Mouse (Mus musculus): ENCODE results near the gene Gpr68. TPM values are rescaled to one million over a fixed set of nuclear protein-coding genes. Genes with fewer than 3 reads are reported as not detected.

Gene Gpr68
- polyA plus RNA-seq, 1 experiment = 5.4 TPM

DNA sequence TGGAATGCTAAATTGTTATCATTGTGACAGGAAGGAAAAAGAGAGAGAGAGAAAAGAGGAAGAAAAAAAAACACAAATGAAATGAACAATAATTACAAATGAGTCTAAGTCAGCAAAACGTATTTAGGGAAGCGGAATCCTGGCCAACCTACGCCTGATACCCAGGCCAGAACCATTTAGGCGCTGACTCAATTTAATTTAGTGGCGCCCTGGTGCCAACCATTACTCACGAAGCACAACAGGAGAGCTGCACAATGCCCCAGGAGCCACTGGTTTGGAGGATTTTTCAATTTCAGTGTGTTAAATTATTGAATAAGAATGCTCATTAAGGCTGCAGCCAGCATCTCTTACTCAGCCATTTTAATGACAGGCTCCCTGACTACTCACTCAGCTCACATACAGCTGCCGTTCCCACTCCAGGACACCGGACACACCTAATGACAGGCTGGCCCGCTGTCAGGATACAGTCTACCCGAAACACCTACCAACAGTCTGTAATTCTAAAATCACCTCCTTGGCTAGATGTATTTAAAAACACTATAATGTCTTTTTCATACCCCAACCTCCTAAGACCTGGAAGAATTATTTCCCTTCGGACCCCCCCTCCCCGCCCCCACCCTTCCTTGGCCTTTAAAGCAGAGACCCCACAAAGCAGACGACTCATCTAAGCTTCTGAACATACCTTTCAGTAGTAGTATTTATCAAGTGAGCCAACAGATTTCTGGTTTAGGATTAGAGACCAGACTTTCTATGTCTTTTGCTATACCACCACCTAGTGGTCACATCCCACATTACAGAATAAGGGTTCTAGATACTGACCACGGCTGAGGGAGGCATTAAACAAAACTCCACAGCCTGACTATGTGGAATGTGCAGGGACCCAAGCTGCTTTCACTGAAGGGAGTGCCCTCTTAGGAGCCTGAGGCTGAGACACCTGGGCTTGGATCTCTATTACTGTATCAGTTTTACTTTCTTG lies 17.9 kb upstream of the Gpr68 start:
- Histone ChIP-seq H3K27ac (ENCODE audit: insufficient read depth, low read depth, low read length) (peak overlapping the region; percentile 81), H3K4me1 (ENCODE audit: control insufficient read depth, insufficient read depth, low read length) (peaks cover 20% of the 10 kb centered on the region), H3K4me3 (ENCODE audit: insufficient read depth, low read length) (no peak overlapping the region)
- no peak for TF ChIP-seq CTCF (IDR thresholded peaks at IDR 0.05; ENCODE audit: low read depth, low read length)
- TF ChIP-seq POLR2A (IDR thresholded peaks at IDR 0.05; ENCODE audit: borderline replicate concordance, low read depth, low read length) = no peak

GRCm38 (mm10) chr12:100924646-100925339 lies 16.8 kb upstream of the Gpr68 start:
- TF ChIP-seq POLR2A (IDR thresholded peaks at IDR 0.05; ENCODE audit: borderline replicate concordance, low read depth, low read length) = no peak
- no peak for TF ChIP-seq CTCF (IDR thresholded peaks at IDR 0.05; ENCODE audit: low read depth, low read length)
- H3K4me1 ChIP-seq (ENCODE audit: control insufficient read depth, insufficient read depth, low read length) = peaks cover 20% of the 10 kb centered on the region
- peak overlapping the region; percentile 81 for H3K27ac ChIP-seq (ENCODE audit: insufficient read depth, low read depth, low read length)
- H3K4me3 ChIP-seq (ENCODE audit: insufficient read depth, low read length) = peak overlapping the region; percentile 24

- H3K27ac ChIP-seq (ENCODE audit: insufficient read depth, low read depth, low read length) = no peak overlapping the region
- no peak overlapping the region for H3K4me3 ChIP-seq (ENCODE audit: insufficient read depth, low read length)
- peaks cover 9% of the 10 kb centered on the region for H3K4me1 ChIP-seq (ENCODE audit: control insufficient read depth, insufficient read depth, low read length)
- no peak for TF ChIP-seq POLR2A (IDR thresholded peaks at IDR 0.05; ENCODE audit: borderline replicate concordance, low read depth, low read length)
- no peak for TF ChIP-seq CTCF (IDR thresholded peaks at IDR 0.05; ENCODE audit: low read depth, low read length)
These were observed 2.7 kb upstream of the Gpr68 start for GRCm38 (mm10) chr12:100910731-100911130.

- Histone ChIP-seq H3K4me1 (ENCODE audit: control insufficient read depth, insufficient read depth, low read length) (peaks cover 9% of the 10 kb centered on the region), H3K27ac (ENCODE audit: insufficient read depth, low read depth, low read length) (no peak overlapping the region), H3K4me3 (ENCODE audit: insufficient read depth, low read length) (no peak overlapping the region)
- TF ChIP-seq CTCF (IDR thresholded peaks at IDR 0.05; ENCODE audit: low read depth, low read length) (no peak), POLR2A (IDR thresholded peaks at IDR 0.05; ENCODE audit: borderline replicate concordance, low read depth, low read length) (no peak)
These were observed 1.8 kb upstream of the Gpr68 start for GRCm38 (mm10) chr12:100909765-100910164.

DNA sequence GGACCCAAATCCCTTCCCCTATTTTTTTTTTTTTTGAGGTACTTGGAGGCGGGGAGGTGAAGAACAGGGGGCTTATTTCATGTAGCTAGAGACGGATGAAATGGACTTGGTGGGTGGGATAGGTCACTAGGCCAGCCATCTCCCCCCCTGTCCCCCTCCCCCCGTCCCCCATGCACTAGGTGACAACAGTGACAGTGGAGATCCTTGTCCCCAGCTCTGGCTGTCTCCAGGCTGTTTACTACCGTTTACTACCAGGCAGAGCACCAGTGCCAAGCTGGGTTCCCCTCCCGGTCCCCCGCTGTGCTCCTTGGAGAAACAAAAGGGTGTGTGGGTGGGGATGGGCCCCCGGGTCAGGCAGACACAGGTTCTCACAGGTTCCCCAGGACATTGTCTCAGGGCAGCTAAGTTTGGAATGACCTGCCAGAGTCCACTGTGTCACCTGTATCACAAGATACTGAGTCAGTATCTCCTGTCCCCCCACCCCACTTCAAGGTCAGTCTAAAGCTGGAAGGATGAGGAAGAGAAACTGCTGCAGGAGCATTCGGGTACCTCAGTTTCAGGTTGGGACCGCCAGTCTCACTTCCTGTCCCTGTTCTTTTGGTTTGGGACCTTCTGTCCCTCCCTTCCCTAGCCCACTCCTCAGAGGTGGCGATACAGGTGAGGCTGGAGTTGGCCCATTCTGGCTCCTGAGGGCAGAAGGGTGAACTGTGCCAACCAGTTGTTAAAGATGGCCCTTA lies 468 bp upstream of the Gpr68 start:
- Histone ChIP-seq H3K4me1 (ENCODE audit: control insufficient read depth, insufficient read depth, low read length) (peaks cover 9% of the 10 kb centered on the region), H3K27ac (ENCODE audit: insufficient read depth, low read depth, low read length) (no peak overlapping the region), H3K4me3 (ENCODE audit: insufficient read depth, low read length) (peak overlapping the region; percentile 68; the same call in 1 of the 2 replicates)
- TF ChIP-seq POLR2A (IDR thresholded peaks at IDR 0.05; ENCODE audit: borderline replicate concordance, low read depth, low read length) = no peak
- no peak for TF ChIP-seq CTCF (IDR thresholded peaks at IDR 0.05; ENCODE audit: low read depth, low read length)

DNA sequence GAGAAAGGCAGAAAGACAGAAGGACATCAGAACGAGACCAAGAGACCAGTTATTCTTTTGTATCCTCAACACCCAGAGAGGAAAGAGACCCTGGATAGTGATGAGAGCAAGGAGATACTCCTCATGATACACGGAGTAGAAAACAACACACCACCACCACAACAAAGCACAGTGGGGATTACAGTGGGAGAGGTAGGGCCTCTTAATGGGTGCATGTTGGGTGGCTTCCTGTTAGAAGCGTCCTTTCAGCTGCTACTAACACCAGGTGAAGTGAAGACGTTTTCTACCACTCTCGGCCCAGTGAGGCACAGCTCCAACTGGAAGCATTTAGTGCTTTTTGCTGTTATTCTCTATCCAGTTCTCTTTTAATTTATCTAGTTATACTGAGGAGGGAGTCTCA lies 1.1 kb downstream of the Gpr68 start:
- Histone ChIP-seq H3K27ac (ENCODE audit: insufficient read depth, low read depth, low read length) (no peak overlapping the region), H3K4me3 (ENCODE audit: insufficient read depth, low read length) (no peak overlapping the region), H3K4me1 (ENCODE audit: control insufficient read depth, insufficient read depth, low read length) (peaks cover 9% of the 10 kb centered on the region)
- TF ChIP-seq POLR2A (IDR thresholded peaks at IDR 0.05; ENCODE audit: borderline replicate concordance, low read depth, low read length) = no peak
- no peak for TF ChIP-seq CTCF (IDR thresholded peaks at IDR 0.05; ENCODE audit: low read depth, low read length)

DNA sequence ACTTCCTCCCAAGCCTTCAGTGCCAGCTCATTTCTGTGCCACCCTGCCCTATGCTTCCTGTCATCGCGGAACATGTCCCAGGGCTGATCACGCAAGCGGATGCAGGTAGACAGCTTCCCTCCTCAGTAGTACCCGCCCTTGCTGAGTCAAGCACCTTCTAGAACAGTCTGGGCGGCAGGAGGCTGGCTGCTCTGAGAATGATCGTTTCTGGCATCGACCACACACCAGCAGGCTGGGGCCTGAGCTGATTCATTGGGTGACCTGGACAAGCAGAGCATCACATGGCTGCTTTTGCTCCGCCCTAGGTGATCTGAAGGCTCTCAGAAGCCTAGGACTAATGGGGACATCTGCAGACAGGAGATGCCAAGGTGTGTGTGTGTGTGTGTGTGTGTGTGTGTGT lies 4.2 kb downstream of the Gpr68 start:
- Histone ChIP-seq H3K4me1 (ENCODE audit: control insufficient read depth, insufficient read depth, low read length) (peaks cover 11% of the 10 kb centered on the region), H3K4me3 (ENCODE audit: insufficient read depth, low read length) (no peak overlapping the region), H3K27ac (ENCODE audit: insufficient read depth, low read depth, low read length) (no peak overlapping the region)
- TF ChIP-seq CTCF (IDR thresholded peaks at IDR 0.05; ENCODE audit: low read depth, low read length) (no peak), POLR2A (IDR thresholded peaks at IDR 0.05; ENCODE audit: borderline replicate concordance, low read depth, low read length) (no peak)

- TF ChIP-seq CTCF (IDR thresholded peaks at IDR 0.05; ENCODE audit: low read depth, low read length) (no peak), POLR2A (IDR thresholded peaks at IDR 0.05; ENCODE audit: borderline replicate concordance, low read depth, low read length) (no peak)
- 0 out of 2 replicates have a peak, but pooled peaks cover 2% of the 10 kb centered on the region for H3K4me1 ChIP-seq (ENCODE audit: control insufficient read depth, insufficient read depth, low read length)
These were observed 6.6 kb downstream of the Gpr68 start for GRCm38 (mm10) chr12:100901386-100901785.

DNA sequence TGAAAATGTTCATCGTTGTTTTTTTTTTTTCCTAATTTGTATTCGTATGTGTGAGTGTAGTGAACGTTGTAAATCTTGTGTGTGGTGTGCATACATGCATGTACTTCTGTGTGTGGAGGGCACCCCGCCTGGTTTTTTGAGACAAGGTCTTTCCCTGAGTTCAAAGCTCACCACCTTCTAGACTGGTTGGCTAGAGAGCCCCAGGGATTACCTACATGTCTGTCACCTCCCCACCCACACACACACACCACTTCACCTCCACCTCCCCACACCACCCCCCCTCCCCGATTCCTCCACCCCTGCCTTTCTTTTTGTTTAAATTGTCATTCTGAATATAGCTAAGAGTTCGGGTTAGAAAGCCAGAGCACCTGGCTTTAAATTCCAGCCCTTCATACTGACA lies 7.1 kb downstream of the Gpr68 start:
- Histone ChIP-seq H3K4me1 (ENCODE audit: control insufficient read depth, insufficient read depth, low read length) (0 out of 2 replicates have a peak, but pooled peaks cover 2% of the 10 kb centered on the region), H3K27ac (ENCODE audit: insufficient read depth, low read depth, low read length) (no peak overlapping the region)

More at GRCm38 (mm10) chr12:100901386-100901785, 6.6 kb downstream of the Gpr68 start:
- no peak overlapping the region for H3K27ac ChIP-seq (ENCODE audit: insufficient read depth, low read depth, low read length)
- no peak overlapping the region for H3K4me3 ChIP-seq (ENCODE audit: insufficient read depth, low read length)

More for the DNA sequence above, 7.1 kb downstream of the Gpr68 start:
- TF ChIP-seq CTCF (IDR thresholded peaks at IDR 0.05; ENCODE audit: low read depth, low read length) = no peak
- H3K4me3 ChIP-seq (ENCODE audit: insufficient read depth, low read length) = no peak overlapping the region
